Mouse (Mus musculus) inflammation-experienced regulatory T-cells, adult 6 months (primary cell): ENCODE data around the gene Gm49336. TPM values are rescaled to one million over a fixed set of nuclear protein-coding genes. Genes with fewer than 3 reads are reported as not detected.

ENCODE experiments used
- ATAC-seq: one replicate; pipeline ENCODE4 v1.8.0; 2017
- polyA plus RNA-seq, 3 experiments: library from polyadenylated mRNA; unstranded; fragments of 100-300 nt; shearing (Covaris generic); gene quantifications; one replicate each; pipeline ENCODE4 v1.2.1; 2017

Gene Gm49336
- polyA plus RNA-seq, 3 experiments from 2014 or later = 15.5 to 20.0 (median 17.9) TPM

DNA sequence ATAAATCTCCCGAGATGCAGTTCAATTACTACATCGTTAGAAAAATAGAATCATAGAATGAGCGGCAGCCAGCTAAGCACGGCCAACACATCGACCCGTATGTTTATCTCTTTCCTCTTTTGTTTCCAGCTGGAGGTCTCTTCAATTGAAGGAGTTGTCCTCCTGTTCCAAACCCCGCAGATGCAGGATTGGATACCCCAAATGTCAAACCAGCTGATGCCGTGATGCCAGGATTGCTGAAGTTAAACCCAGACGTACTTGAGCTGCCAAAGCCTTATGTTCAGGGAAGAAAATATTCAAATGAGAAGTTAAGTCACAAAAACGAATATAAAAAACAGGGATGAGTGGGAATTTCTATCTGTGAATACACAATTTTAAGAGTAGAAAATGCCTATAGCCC, 31.4 kb downstream of the Gm49336 start:
- no peak for ATAC-seq

DNA sequence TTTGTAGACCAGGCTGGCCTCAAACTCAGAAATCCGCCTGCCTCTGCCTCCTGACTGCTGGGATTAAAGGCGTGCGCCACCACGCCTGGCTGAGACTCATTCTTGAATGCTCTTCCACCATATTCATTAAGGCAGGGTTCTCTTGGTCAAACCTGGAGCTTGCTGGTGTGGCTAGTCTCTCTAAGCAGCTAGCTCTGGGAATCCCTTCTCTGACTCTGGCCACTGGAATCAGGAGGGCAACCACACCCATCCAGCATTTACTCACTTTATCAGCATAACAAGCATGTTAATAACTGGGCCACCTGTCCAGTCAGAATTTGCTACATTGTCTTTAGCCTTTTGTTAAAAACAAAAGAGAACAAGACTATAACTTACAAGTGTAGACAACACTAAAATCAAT, 33.7 kb downstream of the Gm49336 start:
- ATAC-seq = no peak

DNA sequence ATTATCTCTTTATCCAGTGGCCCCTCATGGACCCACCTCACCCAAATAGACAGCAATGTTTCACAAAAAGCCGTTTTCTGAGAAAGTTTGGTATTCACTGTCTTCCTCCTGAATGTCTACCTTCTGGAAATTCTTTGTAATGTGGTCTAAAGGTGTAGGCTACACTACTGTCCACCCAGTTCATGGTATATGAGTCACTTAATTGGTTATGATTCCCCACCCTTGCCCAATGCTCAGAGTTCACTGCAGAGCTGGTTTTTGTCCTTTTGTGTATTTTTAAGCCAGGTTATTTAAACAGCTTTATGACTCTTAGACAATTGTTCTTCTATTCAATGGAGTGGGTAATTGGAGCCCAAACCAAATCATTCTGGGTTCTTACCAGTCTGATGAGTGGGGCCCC, 35.2 kb downstream of the Gm49336 start:
- ATAC-seq = no peak

DNA sequence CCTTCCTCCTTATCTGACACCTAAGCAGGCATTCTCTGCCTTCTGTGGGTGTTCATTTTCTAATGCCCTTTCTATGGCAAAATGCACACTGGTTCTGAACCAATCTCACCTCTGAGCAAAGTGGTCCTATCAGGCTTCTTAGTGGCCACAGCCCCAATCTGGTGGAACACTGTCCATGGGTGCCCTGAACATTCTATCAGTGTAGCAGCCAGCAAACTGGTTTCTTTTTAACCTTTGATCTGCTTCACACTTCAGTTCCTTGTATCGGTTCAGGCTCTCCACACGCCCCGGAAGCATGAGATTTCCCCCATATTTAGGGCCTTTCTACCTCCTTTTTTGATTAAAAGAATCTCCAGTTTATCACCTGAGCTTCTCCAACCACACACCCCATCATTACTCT, 36.3 kb downstream of the Gm49336 start:
- ATAC-seq = no peak

DNA sequence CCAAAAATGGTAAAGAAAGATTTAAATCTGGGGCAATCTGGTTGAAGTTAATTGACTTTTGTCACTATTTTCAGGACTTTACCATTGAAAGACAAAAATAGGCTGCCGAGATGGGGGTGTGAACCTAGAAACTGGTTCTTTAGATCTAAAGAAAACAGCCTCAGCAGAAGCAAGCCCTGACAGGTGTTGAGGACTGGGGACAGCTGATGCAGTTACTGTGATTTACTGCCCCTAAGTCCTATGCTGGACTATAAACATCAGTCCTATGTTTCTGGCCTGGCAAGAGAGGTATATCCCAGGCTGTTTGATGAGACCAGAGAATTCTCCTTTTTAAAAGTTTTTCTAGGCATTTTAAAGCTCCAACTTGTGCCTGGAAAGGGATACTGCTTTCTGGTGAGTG, 37.3 kb downstream of the Gm49336 start:
- ATAC-seq = no peak

DNA sequence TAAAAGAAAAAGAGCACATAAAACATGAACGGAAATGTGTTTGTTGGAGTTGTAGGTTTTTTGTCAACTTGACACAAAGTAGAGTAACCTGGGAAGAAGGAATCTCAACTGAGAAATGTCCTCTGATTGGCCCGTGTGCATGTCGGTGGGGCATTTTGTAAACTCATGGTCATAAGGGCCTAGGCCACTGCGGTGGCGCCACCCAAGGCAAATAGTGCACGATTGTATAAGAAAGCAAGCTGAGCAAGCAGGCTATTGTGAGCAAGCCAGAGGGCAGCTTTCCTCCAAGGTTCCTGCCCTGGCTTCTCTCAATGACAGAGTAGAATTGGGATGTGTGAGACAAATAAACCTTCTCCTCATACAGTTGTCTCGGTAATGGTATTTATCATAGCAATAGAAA, 42.1 kb downstream of the Gm49336 start:
- no peak for ATAC-seq

DNA sequence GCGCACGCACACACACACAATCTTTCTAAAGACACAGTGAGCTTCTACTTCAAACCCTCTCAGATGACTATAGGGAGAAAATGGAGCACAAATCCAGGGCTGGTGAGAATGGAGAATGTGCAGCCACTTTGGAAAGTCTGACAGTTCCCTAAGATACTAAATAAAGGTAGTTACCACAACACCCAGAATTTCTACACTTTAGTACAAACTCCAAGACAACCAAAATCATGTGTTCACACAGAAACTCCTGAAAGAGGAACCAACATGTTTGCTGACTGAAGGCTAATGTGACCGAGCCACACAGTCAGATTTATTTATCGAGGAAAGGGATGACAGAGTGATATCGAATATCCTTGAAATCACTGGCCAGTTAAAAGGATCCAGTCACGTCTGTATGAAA, 46.3 kb downstream of the Gm49336 start:
- no peak for ATAC-seq

DNA sequence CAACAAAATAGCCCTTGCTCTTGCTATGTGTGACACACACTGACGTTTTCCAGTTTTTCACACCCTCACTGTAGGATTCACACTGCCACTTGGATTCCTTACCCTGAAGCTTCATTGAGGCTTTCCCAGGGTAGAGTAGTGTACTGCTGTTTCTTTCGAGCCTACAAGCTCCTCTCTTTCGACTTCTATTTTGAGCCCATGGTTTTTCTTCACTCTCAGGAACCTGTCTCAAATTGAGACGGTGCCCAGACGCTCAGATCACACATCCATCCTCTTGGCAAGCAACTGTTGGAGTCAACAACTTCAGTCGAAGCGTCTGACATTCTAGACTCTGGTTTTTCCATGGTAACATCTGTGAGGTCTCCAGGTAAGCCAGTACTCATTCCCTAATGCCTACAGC, 54.4 kb downstream of the Gm49336 start, which contains the start of gene Atp8a2:
TSS of gene Atp8a2 (minus strand) at position 296 of the 400 bp plus-strand sequence.
- ATAC-seq = no peak

DNA sequence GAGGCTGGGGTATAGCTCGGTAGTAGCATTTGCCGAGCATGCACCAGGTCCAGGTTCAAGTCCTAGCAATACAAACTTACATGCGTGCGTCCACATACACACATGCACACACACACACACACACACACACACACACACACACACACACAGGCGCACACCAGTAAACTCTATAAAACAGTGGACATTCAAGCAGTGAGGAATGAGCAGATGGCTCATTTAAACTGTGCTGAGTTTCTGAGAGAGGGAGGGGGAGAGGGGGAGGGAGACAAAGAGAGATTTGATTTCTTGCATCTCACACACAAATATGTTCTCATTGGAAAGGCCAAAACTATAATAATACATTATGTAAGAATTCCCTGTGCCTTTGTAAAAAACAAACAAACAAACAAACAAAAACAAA, 55.3 kb downstream of the Gm49336 start:
- no peak for ATAC-seq

DNA sequence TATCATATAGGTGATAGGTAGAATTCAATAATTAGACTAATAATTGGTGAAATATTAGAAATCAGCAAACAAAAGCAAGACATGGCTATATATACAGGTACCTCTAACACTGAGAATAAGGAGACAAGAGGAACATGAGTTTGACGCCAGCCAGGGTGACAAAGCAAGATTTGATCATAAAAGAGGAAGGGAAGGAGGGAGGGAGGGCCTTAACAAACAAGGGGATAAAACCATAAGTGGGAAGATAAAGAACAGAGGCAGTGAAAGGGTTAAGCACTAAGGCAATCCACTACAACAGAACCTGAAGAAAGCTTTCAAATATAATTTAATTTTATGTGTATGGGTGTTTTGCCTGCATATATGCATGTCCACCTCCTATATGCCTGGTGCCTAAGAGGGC, 56.7 kb downstream of the Gm49336 start:
- no peak for ATAC-seq

DNA sequence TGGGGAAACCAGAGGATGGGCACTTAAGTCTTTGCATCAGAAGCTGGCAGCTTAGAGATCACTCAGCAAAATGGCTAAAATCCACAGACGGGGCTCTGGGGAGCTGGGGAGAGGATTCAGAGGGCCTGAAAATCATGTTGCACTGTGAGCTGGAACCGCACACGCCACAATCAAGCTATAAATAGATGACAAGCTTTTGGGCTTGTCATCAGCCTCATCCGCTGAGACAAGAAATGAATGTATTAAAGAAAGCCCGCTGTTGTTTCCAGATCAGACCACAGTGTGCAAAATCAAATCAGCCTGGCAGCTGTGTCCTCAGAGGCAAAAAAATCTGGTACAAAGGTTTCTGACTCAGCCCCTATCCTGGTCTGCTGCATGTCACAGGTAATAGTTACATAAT, 61.5 kb downstream of the Gm49336 start:
- ATAC-seq = no peak

DNA sequence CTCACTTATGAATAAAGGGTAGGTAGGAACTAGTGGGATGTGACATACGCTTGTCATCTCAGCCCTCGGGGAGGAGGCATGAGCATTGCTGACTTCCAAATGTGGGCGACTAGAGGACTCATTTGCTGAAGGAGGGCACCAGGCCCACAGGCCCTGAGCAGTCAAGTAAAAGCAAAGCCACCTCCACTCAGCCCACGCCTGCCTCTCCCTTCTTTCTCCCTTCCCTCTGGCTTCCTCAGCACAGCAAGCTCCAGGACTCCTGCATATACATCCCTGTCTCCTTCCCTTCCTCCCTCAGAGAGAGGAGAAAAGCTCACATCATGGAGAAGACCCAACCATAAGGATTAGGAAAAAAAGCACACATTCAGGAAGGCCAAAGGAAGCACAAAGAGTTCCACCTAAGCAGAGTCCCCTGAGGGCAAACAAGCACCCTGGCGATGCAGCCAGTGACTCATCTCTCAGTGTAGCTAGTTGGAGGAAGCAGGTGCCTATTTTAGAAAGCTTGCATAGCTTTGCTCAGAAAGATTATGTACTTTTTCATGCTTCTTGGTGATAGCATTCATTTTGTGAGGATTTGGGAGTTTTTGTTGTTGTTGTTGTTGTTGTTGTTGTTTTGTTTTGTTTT, 63.0 kb downstream of the Gm49336 start:
- no peak for ATAC-seq

DNA sequence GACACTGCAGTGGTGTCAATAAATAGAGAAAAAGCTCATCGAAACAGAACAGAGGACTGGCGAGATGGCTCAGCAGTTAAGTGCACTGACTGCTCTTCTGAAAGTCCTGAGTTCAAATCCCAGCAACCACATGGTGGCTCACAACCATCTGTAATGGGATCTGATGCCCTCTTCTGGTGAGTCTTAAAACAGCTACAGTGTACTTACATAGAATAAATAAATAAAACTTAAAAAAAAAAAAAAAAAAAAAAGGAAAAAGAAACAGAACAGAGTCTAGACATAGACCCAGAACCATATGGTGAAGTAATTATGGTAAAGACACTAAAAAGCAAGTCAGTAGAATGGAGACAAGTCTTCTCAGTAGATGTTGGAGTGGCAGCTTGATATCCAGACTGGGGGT, 70.0 kb downstream of the Gm49336 start:
- no peak for ATAC-seq

DNA sequence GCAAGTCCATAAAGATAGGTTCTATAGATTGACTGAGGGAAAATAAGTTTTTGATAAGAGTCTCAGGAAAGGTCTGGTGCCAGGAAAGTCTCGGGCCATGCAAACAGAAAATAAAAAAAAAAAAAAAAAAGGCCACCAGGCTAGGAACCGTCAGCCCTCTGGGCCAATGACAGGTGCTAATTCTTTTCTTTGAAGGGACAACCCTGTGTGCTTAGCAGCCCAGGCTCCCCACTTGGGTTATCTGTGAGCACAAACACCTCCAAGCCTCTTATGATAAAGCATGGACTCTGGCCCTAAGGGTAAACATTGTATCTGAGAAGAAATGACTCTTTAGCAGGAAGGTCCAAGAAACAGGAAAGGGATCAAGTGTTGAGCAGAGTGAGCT, 72.7 kb downstream of the Gm49336 start:
- ATAC-seq = no peak

DNA sequence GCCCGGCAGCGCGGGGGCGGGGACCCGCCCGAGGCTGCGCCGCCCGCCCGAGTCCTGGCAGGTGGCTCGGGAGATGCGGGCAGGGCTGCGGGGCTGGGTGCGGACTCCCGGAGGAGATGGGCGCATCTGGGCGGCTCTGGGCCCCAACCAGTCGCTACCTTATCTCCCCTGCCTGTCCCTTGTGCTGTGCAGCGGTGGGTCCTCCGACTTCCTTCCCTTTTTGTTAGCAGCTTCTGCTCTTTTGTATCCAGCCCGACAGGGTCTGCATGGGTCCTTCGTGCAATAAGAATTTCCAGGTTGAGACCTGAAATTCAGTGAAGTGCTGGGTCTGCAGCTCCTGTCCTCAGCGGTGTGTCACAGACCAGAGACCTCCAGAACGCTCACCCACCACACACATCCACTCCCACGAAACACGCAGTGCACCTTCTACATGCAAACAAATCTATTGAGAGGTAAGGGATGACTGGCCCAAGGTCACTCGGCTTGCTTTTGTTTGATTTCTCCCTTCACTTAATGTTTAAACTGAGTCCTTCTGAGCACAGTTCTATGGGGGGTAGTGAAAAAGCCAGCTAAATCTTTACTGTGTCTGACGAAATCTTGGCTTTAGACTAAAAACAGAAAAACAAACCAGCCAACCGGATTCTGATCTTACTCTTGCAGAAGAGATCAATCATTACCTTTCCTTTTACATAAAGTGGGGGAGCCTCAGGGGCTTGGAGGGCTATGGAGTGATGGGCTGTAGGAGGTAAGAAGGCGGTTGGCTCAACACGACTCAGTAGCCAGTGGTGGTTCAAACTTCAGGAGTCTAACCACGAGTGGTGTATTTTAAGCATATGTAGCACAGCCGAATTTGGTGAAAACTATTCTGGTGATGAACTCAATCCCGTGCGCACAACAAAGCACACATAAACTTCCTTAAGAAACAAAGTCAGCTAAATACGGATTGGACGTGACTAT, 73.4 kb downstream of the Gm49336 start:
- ATAC-seq = no peak

DNA sequence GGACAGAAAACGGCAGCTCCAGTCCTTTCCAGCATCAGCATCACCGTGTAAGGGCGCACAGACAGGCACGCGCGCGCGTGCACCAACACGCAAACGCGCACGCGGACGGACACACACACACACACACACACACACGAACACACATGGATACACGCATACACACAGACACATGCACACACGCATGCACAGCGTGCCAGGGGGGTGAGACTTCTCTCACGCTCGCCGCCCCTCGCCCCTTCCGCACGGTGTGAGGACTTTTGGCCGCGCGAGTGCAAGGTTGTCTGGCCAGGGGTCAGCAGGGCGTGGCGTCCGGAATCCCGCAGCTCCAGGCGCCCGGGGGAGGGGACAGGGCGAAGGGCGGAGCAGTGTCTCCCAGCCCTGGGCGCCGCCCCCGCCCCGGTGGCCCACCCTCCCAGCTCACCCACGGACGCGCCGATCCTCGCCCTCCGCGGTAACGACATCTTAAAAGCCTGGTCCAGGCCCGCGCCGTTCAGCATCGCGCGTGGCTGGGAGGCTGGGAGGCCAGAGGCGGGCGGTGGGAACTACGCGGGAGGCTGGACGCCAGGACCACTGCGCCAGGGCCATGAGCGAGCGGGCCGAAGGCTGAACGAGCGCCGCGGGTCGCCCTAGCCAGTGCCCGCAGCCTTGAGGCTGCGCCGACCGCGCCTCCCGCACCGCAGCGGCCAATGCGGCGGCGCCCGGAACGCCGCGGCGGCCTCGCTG, 74.3 kb downstream of the Gm49336 start:
- no peak for ATAC-seq

DNA sequence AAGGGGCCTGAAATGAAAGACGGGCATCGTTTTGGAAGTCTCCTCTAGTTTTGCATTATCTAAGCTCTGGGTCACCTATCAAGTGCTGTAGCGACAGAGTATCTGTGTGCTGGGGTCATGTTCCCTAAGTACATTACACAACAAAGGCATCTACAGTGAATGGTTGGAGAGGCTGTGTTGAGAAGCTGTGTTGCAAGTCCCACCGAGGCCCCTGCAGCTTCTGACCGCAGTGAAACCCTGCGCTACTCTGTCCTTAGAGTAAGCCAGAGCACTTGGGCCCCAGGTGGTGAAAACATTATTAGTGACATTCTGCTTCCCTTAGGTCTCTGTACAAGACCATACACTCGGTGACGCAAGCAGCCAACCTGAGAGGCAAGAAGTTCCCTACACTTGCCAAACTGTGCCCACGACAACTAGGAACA, 74.8 kb downstream of the Gm49336 start:
- ATAC-seq = no peak

DNA sequence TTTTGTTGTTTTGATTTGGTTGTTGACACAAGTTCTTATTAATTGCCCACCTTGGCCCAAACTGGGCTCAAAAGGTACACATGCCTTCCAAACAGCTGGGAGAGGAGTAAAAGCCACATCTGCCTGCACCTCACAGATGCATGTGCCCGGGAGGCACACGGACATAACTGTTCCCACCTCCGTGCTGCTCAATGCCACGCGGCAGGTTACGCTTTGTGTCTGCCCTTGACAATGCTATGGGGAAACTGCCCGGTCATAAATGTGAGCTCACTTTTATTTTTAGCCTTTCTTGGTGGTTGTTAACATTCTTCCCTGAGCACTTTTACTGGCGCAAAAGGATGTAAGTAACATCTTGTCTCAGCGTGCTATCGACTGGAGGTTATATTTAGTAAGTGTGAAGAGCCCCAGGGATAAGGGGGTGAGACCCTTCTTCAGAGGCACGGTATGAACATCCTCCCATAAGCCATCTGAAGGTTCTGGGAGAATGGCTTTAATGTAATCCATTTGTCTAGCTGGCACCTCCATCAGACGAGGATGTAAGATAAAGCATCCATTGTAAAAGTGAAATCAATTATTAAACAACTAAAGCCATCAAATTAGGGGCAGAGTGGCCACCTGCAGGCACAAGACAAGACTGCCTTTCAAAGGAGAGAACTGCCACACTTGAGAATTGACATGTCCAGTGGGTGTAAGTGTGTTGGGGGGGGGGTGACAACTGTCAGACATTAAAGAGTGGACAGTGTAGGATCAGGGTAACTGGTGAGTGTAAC, 78.8 kb downstream of the Gm49336 start:
- no peak for ATAC-seq

DNA sequence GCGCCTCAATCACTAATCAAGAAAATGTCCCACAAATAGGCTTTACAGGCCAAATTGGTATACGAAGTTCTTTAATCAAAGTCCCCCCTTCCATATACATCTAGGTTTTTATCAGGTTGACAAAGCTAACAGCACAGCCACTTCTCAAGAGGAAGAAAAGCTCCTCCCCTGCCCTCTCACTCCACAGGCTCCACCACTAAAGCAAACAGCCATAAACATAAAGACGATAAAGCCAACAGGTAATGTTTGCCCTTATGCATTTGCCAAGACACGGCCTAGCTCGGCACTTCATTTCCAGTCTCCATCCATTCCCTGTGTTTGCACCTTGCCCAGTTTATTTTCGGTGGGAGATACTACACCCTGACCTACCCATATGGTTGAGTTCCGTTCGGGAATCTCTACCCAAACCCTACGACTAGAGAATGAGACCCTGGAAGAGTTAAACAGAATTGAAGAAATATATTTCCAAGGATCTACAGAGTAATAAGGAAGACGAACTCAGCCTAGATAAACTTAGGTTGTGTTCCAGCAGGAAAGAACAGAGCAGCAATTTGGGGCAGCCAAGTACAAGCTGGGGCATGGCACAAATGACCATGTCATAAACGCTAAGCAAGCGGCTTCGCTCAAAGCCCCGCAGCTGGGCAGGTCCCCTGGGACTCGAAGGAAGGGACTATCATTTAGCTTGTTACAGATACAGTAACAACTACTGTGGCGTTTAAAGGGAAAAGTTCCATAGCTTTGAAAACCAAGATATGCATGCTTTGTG, 80.3 kb downstream of the Gm49336 start:
- no peak for ATAC-seq

DNA sequence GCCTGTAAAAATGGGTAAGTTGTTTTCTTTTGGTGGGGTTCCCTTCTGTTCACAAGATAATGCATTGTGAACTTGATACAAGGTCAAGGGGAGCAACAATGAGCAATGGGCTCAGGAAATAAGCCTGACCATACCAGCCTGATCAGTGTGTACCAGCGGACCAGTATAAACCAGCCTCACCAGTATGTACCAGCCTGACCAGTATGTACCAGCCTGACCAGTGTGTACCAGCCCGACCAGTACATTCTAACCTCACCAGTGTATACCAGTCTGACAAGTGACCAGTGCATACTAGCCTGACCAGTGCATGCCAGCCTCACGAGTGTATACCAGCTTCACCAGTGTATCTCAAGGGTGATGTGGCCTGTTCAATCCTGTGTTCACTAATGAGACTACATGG, 87.9 kb downstream of the Gm49336 start:
- no peak for ATAC-seq
